Comparison of ENCODE assay signal across 8 mouse cellular contexts in genomic region chr15:27884347-27885250, GRCm38 (mm10).
A peak's percentile ranks its signal among the peaks of the same experiment; 100 is the strongest.
DNase-seq lines count a peak whose midpoint lies in the region; ATAC-seq and TF ChIP-seq lines count a peak whose summit lies in the region.

No protein-coding gene starts in this region.

- H3K4me2 ChIP-seq in embryonic facial prominence, embryonic 11.5 days (ENCODE audit: low read depth, low read length) = no peak overlapping the region
- no peak overlapping the region for H3K4me2 ChIP-seq in kidney, embryonic 14.5 days (replicated peaks; ENCODE audit: low read depth, low read length)
- no peak overlapping the region for H3K4me2 ChIP-seq in limb, embryonic 14.5 days (replicated peaks; ENCODE audit: low read depth, low read length, severe bottlenecking)
- no peak overlapping the region for H3K4me2 ChIP-seq in midbrain, postnatal 0 days (ENCODE audit: low read depth, low read length, poor library complexity, severe bottlenecking)

- peak; percentile 82 for DNase-seq in A20 (ENCODE audit: low read depth, low spot score)
- peak; percentile 83 to 84 for DNase-seq in adrenal gland, postnatal 36 days
- peak; percentile 88 for DNase-seq in embryonic facial prominence, embryonic 11.5 days (ENCODE audit: low spot score)
- peak; percentile 47 to 73 for DNase-seq in heart, adult 9 months (ENCODE audit: low spot score in 2 of 2)
- peak; percentile 80 for DNase-seq in limb, embryonic 14.5 days (ENCODE audit: low spot score)
- DNase-seq in midbrain, postnatal 0 days (ENCODE audit: low spot score) = peak; percentile 88
- DNase-seq in spleen, postnatal 10 days (ENCODE audit: low spot score in 2 of 2) = peak; percentile 64 to 86

- 0 out of 2 replicates have a peak, but pooled peaks have one; percentile 57 for ATAC-seq in embryonic facial prominence, embryonic 11.5 days (replicated peaks; ENCODE audit: insufficient number of reproducible peaks, low FRiP score, low TSS enrichment, low read depth)
- peak; percentile 67; the same call in 1 of the 2 replicates for ATAC-seq in kidney, embryonic 14.5 days (ENCODE audit: low FRiP score, low TSS enrichment)
- peak; percentile 55; the same call in 1 of the 2 replicates for ATAC-seq in limb, embryonic 14.5 days (ENCODE audit: low FRiP score, low read depth)
- ATAC-seq in midbrain, postnatal 0 days (ENCODE audit: low FRiP score) = peak; percentile 79

- H3K9ac ChIP-seq in embryonic facial prominence, embryonic 11.5 days (replicated peaks; ENCODE audit: low read length) = no peak overlapping the region
- H3K9ac ChIP-seq in kidney, embryonic 14.5 days (ENCODE audit: low read depth, low read length) = no peak overlapping the region
- H3K9ac ChIP-seq in limb, embryonic 14.5 days (ENCODE audit: low read depth, low read length, severe bottlenecking) = no peak overlapping the region
- H3K9ac ChIP-seq in midbrain, postnatal 0 days (replicated peaks; ENCODE audit: low read length, poor library complexity, severe bottlenecking) = no peak overlapping the region

- 71% methylated on average over 17 of the region's 17 CpGs for WGBS in embryonic facial prominence, embryonic 11.5 days
- 74% methylated on average over 17 of the region's 17 CpGs for WGBS in kidney, embryonic 14.5 days
- 64% methylated on average over 17 of the region's 17 CpGs for WGBS in limb, embryonic 14.5 days
- 77% methylated on average over 17 of the region's 17 CpGs for WGBS in midbrain, postnatal 0 days

- TF ChIP-seq CTCF in midbrain, postnatal 0 days (IDR thresholded peaks at IDR 0.05) = peak; percentile 96

- no peak for TF ChIP-seq POLR2A in limb, embryonic 14.5 days (IDR thresholded peaks at IDR 0.05; ENCODE audit: borderline replicate concordance, extremely low read depth, insufficient read depth, insufficient read length)

- H3K27me3 ChIP-seq in embryonic facial prominence, embryonic 11.5 days (ENCODE audit: control insufficient read depth, insufficient read depth, low read length) = no peaks in the 10 kb centered on the region
- no peaks in the 10 kb centered on the region for H3K27me3 ChIP-seq in kidney, embryonic 14.5 days (ENCODE audit: control insufficient read depth, insufficient read depth, low read length)
- no peaks in the 10 kb centered on the region for H3K27me3 ChIP-seq in limb, embryonic 14.5 days (ENCODE audit: control insufficient read depth, insufficient read depth, low read length)
- no peaks in the 10 kb centered on the region for H3K27me3 ChIP-seq in midbrain, postnatal 0 days (ENCODE audit: insufficient read depth, low read length)

- H3K27ac ChIP-seq in embryonic facial prominence, embryonic 11.5 days (replicated peaks; ENCODE audit: low read depth, low read length) = no peak overlapping the region
- no peak overlapping the region for H3K27ac ChIP-seq in kidney, embryonic 14.5 days (ENCODE audit: low read depth, low read length)
- no peak overlapping the region for H3K27ac ChIP-seq in limb, embryonic 14.5 days (replicated peaks; ENCODE audit: low read depth, low read length)
- peak overlapping the region; percentile 70 for H3K27ac ChIP-seq in midbrain, postnatal 0 days (ENCODE audit: low read depth, low read length)

- H3K36me3 ChIP-seq in embryonic facial prominence, embryonic 11.5 days (replicated peaks; ENCODE audit: control insufficient read depth, insufficient read depth, low read depth, low read length) = no peaks in the 10 kb centered on the region; the same call in 1 of the 2 replicates
- H3K36me3 ChIP-seq in kidney, embryonic 14.5 days (ENCODE audit: control insufficient read depth, insufficient read depth, low read length) = peaks cover 58% of the 10 kb centered on the region
- H3K36me3 ChIP-seq in limb, embryonic 14.5 days (ENCODE audit: control insufficient read depth, insufficient read depth, low read length) = peaks cover 64% of the 10 kb centered on the region
- H3K36me3 ChIP-seq in midbrain, postnatal 0 days (ENCODE audit: insufficient read depth, low read length) = peaks cover 34% of the 10 kb centered on the region

- no peak overlapping the region for H3K4me3 ChIP-seq in embryonic facial prominence, embryonic 11.5 days (ENCODE audit: low read depth, low read length)
- no peak overlapping the region for H3K4me3 ChIP-seq in kidney, embryonic 14.5 days (ENCODE audit: low read length)
- no peak overlapping the region for H3K4me3 ChIP-seq in limb, embryonic 14.5 days (replicated peaks; ENCODE audit: low read length)
- no peak overlapping the region for H3K4me3 ChIP-seq in midbrain, postnatal 0 days (ENCODE audit: low read depth, low read length)

- no peaks in the 10 kb centered on the region for H3K4me1 ChIP-seq in embryonic facial prominence, embryonic 11.5 days (ENCODE audit: control insufficient read depth, insufficient read depth, low read length)
- no peaks in the 10 kb centered on the region for H3K4me1 ChIP-seq in kidney, embryonic 14.5 days (ENCODE audit: control insufficient read depth, insufficient read depth, low read length)
- H3K4me1 ChIP-seq in limb, embryonic 14.5 days (ENCODE audit: control insufficient read depth, insufficient read depth, low read length) = no peaks in the 10 kb centered on the region
- no peaks in the 10 kb centered on the region for H3K4me1 ChIP-seq in midbrain, postnatal 0 days (ENCODE audit: insufficient read depth, low read length)

- H3K9me3 ChIP-seq in embryonic facial prominence, embryonic 11.5 days (replicated peaks; ENCODE audit: control insufficient read depth, low read length) = no peaks in the 10 kb centered on the region
- H3K9me3 ChIP-seq in kidney, embryonic 14.5 days (ENCODE audit: control insufficient read depth, low read length) = no peaks in the 10 kb centered on the region
- H3K9me3 ChIP-seq in limb, embryonic 14.5 days (ENCODE audit: control insufficient read depth, low read length) = no peaks in the 10 kb centered on the region
- H3K9me3 ChIP-seq in midbrain, postnatal 0 days (ENCODE audit: low read length) = no peaks in the 10 kb centered on the region
